Mouse (Mus musculus): ENCODE data around the gene Cyp2c67.
"Not testable (repeated sequence)": the region's sequence is repeated elsewhere in the genome, so short reads cannot be mapped to it uniquely, and the experiment has no call there.

The Cyp2c67 gene

GRCm38 (mm10) chr19:39648938-39649337 is at the start of gene Cyp2c67:
Cyp2c67 (minus strand) TSS chr19:39649051.
- no peak for DNase-seq (ENCODE audit: low read depth, low spot score)

GRCm38 (mm10) chr19:39665650-39666049 is 16.8 kb upstream of the Cyp2c67 start:
- DNase-seq (ENCODE audit: low read depth, low spot score) = not testable (repeated sequence)

- no peak for DNase-seq (ENCODE audit: low read depth, low spot score)
Measured at GRCm38 (mm10) chr19:39652381-39652780, 3.5 kb upstream of the Cyp2c67 start.

- DNase-seq (ENCODE audit: low read depth, low spot score) = no peak
Measured at GRCm38 (mm10) chr19:39647519-39647918, 1.3 kb downstream of the Cyp2c67 start.

- not testable (repeated sequence) for DNase-seq (ENCODE audit: low read depth, low spot score)
Measured at GRCm38 (mm10) chr19:39644551-39644950, 4.3 kb downstream of the Cyp2c67 start.

Data from 3T3-L1 (cell line).